Mouse (Mus musculus): Measurements from ENCODE around the gene Slc26a10.

Slc26a10 gene

GRCm38 (mm10) chr10:127125210-127126001 lies 55.0 kb downstream of the Slc26a10 start:
- peak; percentile 45 for DNase-seq

GRCm38 (mm10) chr10:127123436-127123805 lies 57.0 kb downstream of the Slc26a10 start:
- DNase-seq: peak; percentile 82

- peak; percentile 43 for DNase-seq
Observed at GRCm38 (mm10) chr10:127122784-127123435, 57.5 kb downstream of the Slc26a10 start.

GRCm38 (mm10) chr10:127122018-127122417 lies 58.4 kb downstream of the Slc26a10 start:
- DNase-seq: no peak

Measured in kidney, adult 18-20 months (tissue).